Mouse (Mus musculus): Measurements from ENCODE around the gene Dntt.

Dntt gene

DNA sequence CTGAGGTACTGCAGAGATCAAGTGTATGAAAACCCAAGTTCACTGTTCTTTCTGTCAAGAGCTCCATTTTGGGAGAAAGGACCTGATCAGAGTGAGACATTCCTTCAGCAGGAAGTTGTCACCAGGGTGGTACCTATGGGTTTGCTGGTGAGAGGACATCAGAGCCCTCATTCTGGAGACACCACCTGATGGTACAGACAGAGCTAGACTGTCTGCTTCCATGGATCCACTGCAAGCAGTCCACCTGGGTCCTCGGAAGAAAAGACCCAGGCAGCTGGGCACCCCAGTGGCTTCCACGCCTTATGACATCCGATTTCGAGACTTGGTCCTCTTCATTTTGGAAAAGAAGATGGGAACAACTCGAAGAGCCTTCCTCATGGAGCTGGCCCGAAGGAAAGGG lies at the start of gene Dntt:
Dntt (plus strand) TSS at position 57 of the 400 bp plus-strand sequence.
- peak; percentile 71 for DNase-seq

DNA sequence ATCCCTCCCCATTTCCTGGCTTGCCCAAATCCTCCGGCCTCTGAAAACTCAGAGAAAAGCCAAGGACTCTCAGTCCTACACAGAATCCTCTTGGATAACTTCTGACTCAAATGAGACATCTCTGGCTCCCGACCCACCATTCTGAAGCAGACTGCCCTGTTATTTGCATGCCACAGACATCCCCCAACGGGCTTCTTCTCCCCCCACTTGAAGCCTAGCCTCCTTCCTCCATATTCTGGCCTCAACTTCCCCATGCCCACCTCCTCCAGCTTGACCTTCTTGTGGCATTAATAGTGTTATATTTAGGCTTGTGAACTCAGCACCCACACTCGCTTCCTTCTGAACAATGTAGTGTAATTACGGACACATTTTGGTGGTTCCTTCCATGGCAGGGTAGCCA lies 48.4 kb upstream of the Dntt start:
- DNase-seq: no peak

DNA sequence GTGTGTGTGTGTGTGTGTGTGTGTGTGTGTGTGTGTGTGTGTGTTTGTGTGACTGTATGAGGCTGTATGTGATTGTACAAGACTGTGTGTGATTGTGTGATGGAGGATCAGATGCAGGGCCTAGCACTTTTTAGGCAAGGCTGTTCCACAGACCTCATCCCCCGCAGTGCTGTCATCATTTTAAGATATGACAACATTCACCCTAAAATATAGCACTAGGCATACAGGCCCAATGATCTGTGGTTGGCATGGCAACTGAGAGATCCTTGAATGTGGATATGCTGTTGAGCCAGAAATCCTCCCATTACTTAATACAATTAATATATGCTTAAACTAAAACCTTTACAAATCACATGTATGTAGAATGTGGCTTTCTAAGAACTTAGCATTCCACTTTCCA lies 44.5 kb upstream of the Dntt start:
- DNase-seq: no peak

DNA sequence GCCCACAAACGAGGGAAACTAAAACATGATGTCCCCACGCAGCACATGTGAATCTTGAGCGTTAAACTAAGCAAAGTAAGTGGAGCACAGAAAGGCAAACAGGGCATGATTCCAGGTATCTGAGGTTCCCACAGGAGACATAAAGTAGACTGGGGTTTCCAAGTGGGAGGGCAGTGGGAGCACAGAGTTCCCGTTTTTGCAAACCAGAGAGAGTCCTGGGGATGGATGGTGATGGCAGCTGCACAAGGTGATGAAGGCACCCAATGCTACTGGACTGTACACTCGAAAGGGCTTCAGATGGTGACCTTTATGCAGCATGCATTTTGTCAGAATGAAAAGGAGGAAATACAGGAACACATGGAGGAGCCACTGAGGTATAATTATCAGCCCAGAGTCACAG lies 40.2 kb upstream of the Dntt start:
- no peak for DNase-seq

DNA sequence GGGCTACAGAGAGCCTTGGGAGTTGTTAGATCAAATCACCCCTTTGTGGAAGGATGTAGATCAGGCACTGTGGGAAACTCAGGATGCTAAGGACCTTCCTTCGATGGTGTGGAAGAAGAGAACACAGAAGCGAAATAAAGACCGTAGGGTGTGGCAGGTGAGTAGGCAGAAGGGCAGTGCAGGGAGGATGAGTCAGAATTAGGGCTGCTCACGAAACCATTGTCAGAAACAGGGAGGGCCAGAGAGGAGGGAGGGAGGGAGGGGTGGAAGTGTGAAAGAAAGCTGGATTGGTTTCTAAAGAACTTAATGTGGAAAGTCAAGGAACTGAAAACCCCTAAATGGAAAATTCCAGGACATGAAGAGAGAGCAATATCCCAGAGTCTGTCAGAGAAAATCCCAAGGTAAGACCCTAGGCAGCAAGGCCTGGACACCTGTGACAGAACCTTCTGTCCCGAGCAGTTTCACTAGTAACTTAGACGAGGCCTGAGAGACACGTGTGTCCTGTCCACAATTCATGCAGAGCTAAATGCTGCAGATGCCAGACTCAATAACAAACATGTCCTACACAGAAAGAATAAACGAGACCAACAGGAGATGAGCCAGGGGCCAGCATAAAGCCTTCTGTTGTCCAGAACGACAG lies 39.0 kb upstream of the Dntt start:
- no peak for DNase-seq

DNA sequence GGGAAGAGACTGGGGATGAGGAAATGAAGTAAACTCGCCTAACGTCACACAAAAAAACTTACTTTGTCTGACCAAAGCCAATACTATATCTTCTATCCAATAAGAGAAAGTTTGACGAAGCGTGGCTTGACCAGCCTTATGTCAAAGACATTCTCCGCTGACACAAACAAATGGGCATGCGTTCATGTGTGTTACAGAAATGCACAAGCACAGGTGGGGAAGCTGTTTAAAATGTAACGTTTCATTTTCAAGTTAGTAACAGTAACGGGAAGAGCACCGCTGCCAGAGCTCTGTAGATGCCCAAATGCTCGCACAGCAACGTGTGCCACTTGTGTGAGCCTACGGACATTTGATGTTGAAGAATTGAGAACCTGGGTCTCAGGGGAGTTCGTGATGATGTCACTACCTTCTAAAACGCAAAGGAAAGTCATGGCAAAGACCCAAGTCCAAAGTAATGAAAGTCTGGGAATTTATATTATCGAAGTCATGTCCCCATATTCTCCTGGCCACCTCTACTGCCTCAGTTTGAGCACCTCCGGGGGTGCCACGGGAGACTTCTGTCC lies 38.2 kb upstream of the Dntt start:
- no peak for DNase-seq

DNA sequence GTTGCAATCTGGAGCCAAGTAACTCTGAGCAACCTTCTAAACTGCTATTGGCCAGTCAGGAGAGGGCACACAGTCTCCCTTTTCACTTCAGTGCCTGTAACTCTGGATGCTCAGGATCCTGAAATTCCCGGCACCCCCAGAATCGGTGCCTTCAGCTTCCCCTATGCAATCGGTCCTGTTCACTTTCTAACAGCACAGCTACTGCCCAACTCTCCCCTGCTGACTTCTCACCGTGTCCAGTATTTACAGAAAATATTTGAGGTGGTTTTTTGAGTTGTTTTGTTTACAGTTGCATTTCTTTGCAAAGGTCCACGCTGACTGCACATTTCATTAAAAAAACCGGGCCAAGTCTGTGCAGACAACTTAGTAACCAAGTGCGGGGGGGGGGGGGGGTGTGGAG lies 37.4 kb upstream of the Dntt start:
- DNase-seq: no peak

DNA sequence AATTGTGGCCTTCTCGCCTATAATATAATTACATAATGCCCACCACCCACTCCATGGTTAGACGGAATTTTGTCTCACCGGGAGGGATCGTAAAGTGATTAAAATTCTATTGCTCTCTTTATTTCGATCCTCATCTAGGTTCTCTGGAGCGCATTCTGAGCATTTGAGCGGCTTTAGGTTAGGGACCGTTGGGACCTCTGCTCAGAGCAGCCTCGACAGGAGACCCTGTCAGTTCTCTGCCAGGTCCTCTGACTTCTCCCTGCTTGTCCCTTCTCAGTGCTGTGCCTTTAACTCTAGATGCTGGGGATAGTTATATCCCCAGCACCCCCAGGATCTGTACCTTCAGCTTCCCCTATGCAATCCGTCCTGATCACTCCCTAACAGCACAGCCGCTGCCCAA lies 37.0 kb upstream of the Dntt start:
- DNase-seq: no peak

DNA sequence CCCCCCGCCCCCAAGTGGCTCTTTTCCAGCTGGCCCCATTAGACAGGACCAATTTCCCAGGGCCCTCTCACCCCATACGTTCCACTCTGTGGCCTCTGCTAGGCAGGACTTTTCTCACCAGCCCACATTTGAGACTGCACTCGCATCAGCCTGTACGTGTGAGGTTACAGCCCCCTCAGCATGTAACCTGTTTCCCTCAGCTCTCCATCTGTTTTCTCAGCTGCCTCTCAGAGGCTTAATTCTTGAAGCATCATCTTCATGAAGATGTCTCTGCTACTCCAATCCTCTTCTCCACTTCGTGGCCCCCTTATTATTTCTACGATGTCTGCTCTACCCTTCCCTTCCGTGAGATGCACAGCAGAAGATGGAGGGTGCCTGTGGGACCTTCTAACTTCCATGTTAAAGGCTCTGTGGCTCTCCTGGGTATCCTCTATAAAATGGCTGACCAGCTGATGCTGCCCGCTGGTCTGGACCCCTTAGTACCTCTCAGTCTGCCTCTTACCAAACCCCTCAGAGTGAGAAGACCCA lies 36.5 kb upstream of the Dntt start:
- DNase-seq: no peak

DNA sequence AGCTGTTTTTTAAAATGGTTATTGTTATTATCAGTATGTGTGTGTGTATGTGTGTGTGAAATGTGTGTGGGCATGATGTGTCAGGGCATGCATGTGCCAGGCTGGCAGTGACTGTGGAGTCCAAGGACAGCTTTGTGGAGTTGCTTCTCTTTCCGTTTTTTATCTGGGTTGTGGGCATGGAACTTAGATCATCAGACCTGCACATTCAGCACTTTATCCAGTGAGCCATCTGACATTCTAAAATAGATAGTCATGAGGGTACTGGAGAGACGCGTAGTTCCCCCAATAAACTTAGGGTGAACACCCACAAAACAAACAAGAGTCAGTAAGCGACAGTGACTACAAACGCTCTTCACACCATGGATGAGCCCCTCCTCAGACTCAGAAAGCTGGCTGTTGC lies 35.7 kb upstream of the Dntt start:
- DNase-seq: no peak

DNA sequence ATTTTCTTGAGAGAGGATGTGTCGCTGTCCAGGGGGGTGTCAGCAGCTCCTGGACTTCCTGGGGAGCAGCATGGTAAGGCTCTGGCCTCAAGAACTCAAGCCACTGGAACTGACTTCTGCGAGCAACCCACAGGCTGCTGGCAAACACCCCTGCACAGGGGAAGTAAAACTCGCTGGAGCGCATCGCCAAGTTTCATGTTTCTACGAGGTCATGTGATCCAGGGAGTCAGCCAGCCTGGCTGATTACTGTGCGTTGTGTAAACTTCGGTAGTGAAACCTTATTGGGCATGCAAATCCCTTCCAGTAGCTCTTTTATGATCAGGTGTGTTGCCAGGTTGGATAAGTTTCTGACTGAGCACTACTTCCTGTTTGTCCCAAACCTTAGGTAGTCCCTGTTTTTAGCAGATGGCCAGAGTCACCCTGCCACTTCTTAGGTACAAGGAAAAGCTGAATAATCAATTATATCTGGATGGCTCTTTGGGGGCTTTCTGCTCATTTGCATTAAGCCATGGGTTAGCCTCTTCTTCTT lies 35.0 kb upstream of the Dntt start, which contains the start of gene Blnk:
Blnk (minus strand) TSS at position 479 of the 529 bp plus-strand sequence.
- DNase-seq: peak; percentile 37

DNA sequence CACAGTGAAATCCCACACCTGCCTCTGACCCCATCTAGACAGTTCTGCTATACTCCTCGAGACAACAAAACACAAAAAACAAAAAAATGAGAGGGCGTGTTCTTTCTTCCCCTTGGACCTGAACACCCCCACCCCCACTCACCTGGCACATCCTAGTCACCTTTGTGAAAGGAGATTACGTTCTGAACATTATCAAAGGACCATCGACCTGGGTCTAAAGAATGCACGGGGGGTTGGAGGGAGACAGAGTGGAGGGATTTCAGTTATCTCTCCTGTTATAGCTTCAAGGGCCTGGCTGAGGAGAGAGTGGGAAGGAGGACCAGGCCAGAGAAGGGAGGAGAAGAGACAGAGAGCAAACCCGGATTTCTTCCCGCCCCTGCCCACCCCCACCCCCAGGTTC lies 34.2 kb upstream of the Dntt start:
- no peak for DNase-seq

DNA sequence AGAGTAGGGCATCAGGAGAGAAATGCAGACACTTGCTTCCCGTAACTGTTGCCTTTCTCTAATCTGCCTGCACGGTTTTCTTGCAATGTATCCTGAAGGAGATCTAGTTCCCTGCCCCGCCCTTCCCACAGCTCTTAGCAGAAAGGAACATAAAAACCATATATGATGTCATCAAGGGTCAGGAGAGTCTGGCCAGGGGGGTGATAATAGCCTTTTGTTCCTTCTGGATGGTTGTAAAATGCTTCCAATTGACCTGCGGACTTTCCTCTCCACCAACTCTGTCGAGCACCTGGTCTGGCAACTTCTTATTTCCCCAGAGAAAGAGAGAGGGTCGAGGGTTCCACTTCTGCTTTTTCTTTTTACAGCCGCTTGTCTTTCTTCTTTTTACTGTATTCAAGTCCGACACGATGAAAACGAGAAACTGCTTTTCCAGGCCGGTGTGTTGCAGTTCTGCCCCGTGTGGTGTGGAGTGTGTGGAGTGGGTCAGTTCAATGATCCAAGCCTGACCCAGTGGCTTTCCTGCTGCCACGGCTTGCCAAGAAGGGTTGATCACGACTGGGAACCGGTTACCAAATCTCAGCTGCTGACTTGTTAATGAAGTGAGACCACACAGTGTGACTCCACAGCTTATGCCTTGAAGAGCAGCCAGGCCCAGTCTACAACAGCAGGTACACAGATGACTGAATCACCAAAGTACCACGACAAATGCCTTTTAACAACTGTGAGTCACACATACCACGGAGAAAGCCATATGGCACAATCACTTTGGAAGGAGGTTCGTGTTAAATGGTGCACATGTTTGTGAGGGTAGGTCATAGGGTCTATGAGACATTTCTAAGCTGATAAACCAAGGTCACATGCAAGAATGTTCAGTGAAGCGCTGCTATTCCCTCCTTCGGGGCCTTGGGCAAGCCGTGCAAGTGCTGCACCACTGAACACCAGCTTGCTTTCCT lies 33.4 kb upstream of the Dntt start:
- no peak for DNase-seq

DNA sequence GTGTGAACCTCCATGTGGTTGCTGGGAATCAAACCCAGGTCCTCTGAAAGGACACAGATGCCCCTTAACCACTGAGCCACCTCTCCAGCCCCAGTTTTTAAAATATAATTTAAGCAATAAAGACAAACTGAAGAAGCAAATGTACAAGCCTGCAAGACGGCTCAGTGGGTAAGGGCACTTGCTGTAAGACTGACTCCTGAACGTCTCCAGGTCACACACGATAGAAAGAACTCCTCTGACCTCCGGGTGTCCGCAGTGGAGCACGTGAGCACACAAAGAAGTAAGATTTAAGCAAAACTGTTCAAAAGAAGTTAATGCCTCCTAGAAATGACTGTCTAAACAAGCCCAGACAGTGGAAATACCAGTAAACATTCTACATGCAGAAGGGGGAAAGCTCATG lies 32.4 kb upstream of the Dntt start:
- DNase-seq: no peak

DNA sequence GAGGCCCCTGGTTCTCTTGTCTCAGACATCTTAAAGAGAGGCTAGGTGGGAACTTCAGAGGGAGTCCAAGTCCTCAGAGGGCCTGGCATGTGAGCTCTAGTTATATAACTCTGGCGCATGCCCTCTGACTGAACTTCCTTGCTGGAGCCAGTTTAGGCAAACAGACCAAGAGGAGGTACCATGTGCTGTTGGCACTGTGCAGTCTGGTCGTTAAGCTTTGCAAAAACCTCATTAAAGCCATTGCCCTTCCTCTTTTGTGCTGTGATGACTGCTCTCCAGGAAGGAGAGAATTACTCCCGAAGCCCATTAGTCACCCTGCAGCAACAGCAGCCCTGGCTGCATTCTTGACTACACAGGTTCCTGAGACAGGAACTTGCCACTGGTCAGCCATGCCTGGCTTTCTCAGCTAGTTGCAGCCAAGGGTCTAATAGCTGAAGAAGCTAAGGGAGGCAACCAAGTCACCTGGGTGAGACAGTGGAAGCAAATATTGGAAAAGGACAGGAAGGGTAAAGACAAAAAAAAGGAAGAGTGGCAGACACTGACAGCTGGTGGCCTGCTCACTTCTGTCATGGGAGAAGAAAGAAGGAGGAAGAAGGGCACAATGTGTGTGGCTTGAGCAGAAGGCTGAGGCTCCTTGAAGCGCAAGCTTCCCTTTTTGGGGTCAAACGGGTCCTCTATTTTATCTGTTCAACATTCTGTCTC lies 30.5 kb upstream of the Dntt start:
- DNase-seq: no peak

DNA sequence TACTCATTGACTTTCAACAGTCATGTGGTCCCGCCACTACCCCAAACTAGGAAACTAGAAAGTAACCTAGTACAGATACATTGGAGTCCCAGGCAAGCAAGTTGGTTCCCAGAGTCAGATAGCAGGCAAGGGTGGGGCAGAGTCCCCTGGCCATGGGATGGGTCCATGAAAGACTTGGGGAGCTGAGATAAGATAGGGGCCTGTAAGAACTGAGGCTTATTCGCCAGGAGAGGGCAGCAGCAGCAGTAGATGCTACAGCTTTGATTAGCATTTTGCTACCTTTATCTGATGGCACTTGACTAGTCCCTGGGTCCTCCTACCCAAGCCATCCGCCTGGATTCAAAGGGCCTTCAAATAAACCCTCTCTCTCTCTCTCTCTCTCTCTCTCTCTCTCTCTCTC lies 29.5 kb upstream of the Dntt start:
- peak; percentile 34 for DNase-seq

DNA sequence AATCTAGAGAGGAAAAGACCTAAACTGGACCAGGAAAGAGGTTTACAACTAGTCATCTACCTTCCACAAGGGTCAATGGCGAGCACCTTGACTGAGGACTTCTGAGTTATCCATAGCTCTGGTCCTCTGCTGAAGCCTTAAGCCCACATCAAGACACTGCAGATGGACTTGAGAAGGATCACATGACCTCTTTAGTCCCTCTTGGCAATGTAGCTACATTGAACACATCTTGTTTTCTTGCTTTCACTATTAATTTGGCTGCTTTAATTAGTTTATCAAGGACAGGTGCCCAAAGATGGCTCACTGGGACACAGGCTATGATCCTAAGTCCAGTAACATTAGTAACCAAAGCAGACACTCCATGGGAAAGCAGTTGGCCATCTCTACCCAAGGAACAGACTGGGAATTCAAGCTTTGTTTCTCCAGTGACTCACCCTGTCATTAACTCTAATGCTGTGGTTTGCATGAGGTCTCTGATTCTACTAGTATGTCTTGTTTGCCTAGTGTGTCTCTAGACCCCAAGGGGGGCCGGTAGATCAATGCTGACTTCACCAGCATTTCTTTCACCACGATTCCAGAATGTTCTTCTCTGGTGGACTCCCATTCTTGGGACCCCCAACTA lies 25.3 kb upstream of the Dntt start:
- no peak for DNase-seq

DNA sequence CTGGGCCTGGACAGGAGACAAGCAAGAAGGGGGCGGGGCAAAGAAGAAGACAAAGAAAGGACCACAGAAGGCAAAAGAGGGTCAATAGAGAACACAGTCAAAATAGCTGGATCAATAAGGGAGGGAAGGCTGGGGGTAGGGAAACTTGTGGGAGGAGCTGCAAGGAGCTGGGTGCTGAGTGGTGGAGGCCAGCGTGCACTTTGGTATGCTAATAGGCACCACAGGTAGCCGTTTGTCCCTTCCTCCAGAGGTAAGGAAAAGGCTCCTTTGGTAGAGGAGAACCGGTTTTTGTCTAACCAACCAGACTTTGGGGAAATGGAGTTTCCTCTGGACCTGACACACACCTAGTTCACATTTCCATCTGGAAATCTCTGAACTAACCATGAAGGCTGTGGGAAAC lies 22.5 kb upstream of the Dntt start:
- no peak for DNase-seq

DNA sequence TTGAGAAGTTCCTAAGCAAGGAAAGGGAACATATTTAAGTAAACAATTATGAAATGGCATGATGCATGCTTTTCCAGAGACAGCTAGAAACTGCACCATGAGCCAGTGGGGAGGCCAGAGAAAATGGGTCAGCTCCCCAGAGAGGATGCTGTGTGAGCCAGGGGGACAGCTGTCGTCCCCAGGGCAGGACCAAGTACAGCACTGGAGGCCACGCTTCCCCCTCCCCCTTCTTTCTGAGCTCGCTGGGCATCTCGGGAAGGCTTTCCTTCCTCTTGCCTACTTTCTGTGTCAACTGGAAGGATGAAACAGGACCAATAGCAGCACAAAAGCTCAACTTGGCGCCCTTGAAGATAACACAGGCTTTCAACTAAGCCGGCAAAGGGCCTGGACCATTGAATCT lies 21.7 kb upstream of the Dntt start:
- no peak for DNase-seq

DNA sequence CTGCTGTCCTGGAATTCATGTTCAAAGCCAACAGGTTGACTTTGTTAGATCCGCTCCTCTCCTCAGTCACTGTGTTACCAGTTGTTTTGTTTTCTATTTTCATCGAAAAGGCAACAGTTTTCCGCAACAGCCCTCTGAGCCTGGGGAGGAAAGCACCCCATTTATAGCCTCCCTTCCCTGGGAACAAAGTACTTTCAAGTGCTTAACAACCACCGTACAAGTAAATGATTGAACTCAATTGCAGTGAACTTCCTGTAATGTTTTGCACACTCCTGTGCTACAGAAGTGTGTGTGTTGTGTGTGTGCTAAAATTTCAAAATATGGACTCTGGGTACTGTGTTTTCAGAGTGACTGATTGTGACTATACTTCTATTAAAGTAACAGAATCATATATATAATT lies 21.3 kb upstream of the Dntt start:
- no peak for DNase-seq

DNA sequence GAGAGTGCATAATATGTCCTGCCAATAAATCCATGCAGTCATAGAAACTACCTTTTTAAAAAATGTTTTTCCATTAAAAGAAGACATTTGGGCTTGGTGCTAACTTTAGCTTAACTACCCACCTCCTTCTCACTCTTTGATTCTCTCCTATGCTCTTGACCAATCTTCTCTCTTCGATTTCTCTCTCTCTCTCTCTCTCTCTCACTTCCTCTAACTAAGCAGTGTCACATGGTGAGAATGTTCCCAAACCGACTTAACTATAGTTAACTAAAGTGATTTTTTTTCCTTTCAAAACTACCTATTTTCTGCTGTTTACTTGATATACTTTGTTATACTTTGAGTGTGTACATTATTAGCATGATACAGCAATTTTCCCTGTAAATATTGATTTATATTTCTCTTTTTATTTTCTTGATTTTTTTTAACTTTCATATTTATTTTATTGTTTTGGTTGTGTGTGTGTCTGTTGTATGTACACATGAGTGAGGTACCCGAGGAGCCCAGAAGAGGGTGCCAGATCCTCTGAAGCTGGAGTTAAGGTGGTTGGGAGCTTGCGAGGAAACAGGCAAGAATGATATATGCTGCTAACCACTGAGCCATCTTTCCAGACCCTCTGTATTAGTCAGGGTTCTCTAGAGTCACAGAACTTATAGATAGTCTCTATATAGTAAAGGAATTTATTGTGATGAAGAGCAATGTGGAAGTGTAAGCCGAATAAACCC lies 20.2 kb upstream of the Dntt start:
- DNase-seq: no peak

DNA sequence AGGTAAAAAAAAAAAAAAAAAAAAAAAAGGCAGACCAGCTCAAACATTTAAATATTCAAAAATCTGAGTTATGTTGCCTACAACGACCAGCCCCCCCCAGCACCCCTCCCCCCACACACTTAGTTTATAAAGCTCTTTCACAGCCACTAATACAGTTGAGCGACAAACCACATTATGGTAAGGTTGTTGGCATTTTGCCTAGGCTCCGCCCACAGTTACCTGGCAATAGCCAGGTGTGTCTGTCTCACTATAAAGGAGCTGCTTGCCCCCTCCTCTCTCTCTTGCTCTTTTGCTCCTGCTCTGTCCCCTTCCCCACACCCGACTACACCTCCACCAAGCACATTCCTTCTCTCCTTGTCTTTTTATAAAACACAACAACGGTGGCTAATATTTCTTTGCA lies 17.4 kb upstream of the Dntt start:
- DNase-seq: no peak
